Mouse (Mus musculus): ENCODE results near the gene Rfesd. TPM values are rescaled to one million over a fixed set of nuclear protein-coding genes. Genes with fewer than 3 reads are reported as not detected.

Gene Rfesd
- polyA plus RNA-seq, 1 experiment from 2014 or later, result 21.8 TPM

DNA sequence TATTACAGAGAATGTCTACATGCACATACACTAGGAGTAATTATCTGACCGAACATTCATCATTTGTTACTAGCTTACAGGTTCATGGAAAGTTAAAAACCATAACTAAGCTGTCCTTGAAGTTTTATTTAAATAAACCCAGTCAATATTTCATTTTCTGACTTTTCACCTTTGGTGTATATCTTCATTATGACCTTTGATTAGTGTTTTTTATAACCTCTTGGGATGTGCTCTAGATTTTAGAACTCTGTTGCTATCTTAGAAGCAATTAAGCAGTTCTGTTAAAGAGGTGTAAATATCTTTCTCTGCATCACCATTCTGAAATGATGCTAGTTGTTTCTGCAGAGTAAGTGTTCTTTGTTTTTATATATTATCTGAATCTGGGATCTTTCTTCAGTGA, 51.7 kb downstream of the Rfesd start, which contains the start of gene Spata9:
Gene Spata9, plus strand, starts transcription at position 301 of the 400 bp plus-strand sequence.
- DNase-seq (ENCODE audit: low spot score) (no peak), ATAC-seq (ENCODE audit: insufficient number of reproducible peaks, low FRiP score, low TSS enrichment, low read depth) (no peak)
- Histone ChIP-seq H3K36me3 (ENCODE audit: control insufficient read depth, insufficient read depth, low read length) (no peaks in the 10 kb centered on the region), H3K9ac (ENCODE audit: low read length) (no peak within 1 kb of the TSS), H3K27ac (replicated peaks; ENCODE audit: low read depth, low read length) (no peak within 1 kb of the TSS), H3K4me3 (ENCODE audit: low read depth, low read length) (no peak within 1 kb of the TSS), H3K4me2 (ENCODE audit: low read depth, severe bottlenecking) (no peak within 1 kb of the TSS), H3K9me3 (ENCODE audit: control insufficient read depth, low read length) (no peaks in the 10 kb centered on the region), H3K27me3 (ENCODE audit: control insufficient read depth, insufficient read depth, low read length) (no peaks in the 10 kb centered on the region), H3K4me1 (ENCODE audit: control insufficient read depth, insufficient read depth, low read length) (no peaks in the 10 kb centered on the region)
- WGBS, result 84% methylated on average over 1 of the region's 1 CpGs

DNA sequence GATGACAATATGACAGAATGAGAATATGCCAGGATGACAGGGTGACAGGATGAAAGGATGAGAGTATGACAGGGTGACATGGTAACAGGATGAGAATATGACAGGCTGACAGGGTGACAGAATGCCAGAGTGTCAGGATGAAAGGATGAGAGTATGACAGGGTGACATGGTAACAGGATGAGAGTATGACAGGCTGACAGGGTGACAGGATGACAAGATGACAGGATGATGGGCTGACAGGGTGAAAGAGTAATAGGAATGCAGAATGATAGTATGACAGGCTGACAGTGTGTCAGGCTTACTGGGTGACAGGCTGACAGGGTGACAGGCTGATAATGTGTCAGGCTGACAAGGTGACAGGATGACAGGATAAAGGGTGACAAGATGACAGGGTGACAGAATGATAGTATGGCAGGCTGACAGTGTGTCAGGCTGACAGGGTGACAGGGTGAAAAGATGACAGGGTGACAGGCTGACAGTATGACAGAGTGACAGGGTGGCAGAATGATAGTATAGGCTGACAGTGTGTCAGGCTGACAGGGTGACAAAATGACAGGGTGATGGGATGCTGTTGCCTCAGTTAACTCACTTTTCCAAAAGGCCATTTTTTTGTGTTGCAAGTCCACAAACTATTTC, 63.0 kb downstream of the Rfesd start:
- no peak overlapping the region for H3K4me2 ChIP-seq (ENCODE audit: low read depth, severe bottlenecking)
- no peaks in the 10 kb centered on the region for H3K4me1 ChIP-seq (ENCODE audit: control insufficient read depth, insufficient read depth, low read length)
- H3K27me3 ChIP-seq (ENCODE audit: control insufficient read depth, insufficient read depth, low read length), result no peaks in the 10 kb centered on the region
- no peak overlapping the region for H3K4me3 ChIP-seq (ENCODE audit: low read depth, low read length)
- no peaks in the 10 kb centered on the region for H3K9me3 ChIP-seq (ENCODE audit: control insufficient read depth, low read length)
- DNase-seq (ENCODE audit: low spot score) (no peak), ATAC-seq (ENCODE audit: insufficient number of reproducible peaks, low FRiP score, low TSS enrichment, low read depth) (no peak)
- H3K36me3 ChIP-seq (ENCODE audit: control insufficient read depth, insufficient read depth, low read length), result no peaks in the 10 kb centered on the region
- H3K27ac ChIP-seq (replicated peaks; ENCODE audit: low read depth, low read length), result no peak overlapping the region
- no peak overlapping the region for H3K9ac ChIP-seq (ENCODE audit: low read length)

Other genes with a start within 250 kb of the Rfesd start
- 27.6 and 32.0 TPM in 2 replicates for gene Glrx, start 178.9 kb downstream of the Rfesd start, polyA plus RNA-seq (2014; fragmentation: Nextera tagmentation; extraction: Ambion mirVana)
- 84.2 and 90.7 TPM in 2 replicates for gene Rhobtb3, start 74.8 kb downstream of the Rfesd start, polyA plus RNA-seq (2014; fragmentation: Nextera tagmentation; extraction: Ambion mirVana)
- 0.43 and 0.68 TPM in 2 replicates for gene Spata9, start 51.6 kb downstream of the Rfesd start, polyA plus RNA-seq (2014; fragmentation: Nextera tagmentation; extraction: Ambion mirVana)
- 0.11 and 0.37 TPM in 2 replicates for gene Gpr150, start 38.3 kb upstream of the Rfesd start, polyA plus RNA-seq (2014; fragmentation: Nextera tagmentation; extraction: Ambion mirVana)
- gene Arsk, start 79.9 kb upstream of the Rfesd start, polyA plus RNA-seq (2014; fragmentation: Nextera tagmentation; extraction: Ambion mirVana), result 8.0 and 8.1 TPM in 2 replicates
- 20.1 and 20.6 TPM in 2 replicates for gene Ttc37, start 80.0 kb upstream of the Rfesd start, polyA plus RNA-seq (2014; fragmentation: Nextera tagmentation; extraction: Ambion mirVana)